Mouse (Mus musculus): ENCODE measurements around the gene Adgrb3. TPM values are rescaled to one million over a fixed set of nuclear protein-coding genes. Genes with fewer than 3 reads are reported as not detected.
"Not testable (repeated sequence)": the region's sequence is repeated elsewhere in the genome, so short reads cannot be mapped to it uniquely, and the experiment has no call there.

Gene Adgrb3
- polyA plus RNA-seq, 1 experiment from 2014 or later, result 0.58 TPM

DNA sequence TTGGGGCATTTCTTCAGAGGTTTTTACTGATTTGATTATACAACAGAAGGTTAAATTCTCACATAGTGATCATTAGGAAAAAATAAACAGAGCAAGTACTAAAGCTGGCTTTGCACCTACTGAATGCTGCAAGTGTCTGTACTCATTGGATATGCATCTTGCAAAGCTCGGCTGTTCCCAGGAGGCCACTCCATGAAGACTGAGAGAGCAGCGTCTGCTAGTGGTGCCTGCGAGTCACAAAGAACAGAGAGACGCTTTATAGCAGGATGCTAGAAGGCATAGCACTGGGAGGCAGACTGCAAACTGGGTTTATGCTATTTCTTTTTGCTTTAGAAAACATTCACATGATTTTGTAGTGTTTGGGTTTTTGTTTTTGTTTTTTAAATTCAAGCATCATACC, 325.2 kb downstream of the Adgrb3 start:
- H3K4me2 ChIP-seq (ENCODE audit: low read length), result no peak overlapping the region
- no peak for ATAC-seq (ENCODE audit: insufficient number of reproducible peaks, insufficient read depth, low FRiP score, low read depth)
- no peak overlapping the region for H3K4me3 ChIP-seq (ENCODE audit: control insufficient read depth in 1 of 2, insufficient read depth in 1 of 2, low read depth in 1 of 2, low read length in 2 of 2)
- WGBS, result 25% methylated on average over 4 of the region's 4 CpGs
- H3K4me1 ChIP-seq (ENCODE audit: control insufficient read depth in 2 of 2, insufficient read depth in 2 of 2, low read length in 2 of 2), result no peaks in the 10 kb centered on the region
- H3K9ac ChIP-seq (ENCODE audit: low read length), result no peak overlapping the region
- no peaks in the 10 kb centered on the region for H3K9me3 ChIP-seq (ENCODE audit: control insufficient read depth, low read length)
- H3K27ac ChIP-seq (replicated peaks in 1 of 2; ENCODE audit: control insufficient read depth in 1 of 2, insufficient read depth in 1 of 2, low read depth in 2 of 2, low read length in 2 of 2), result no peak overlapping the region
- H3K36me3 ChIP-seq (ENCODE audit: control insufficient read depth, insufficient read depth, low read length), result no peaks in the 10 kb centered on the region
- no peaks in the 10 kb centered on the region for H3K27me3 ChIP-seq (ENCODE audit: control insufficient read depth, insufficient read depth, low read length)

DNA sequence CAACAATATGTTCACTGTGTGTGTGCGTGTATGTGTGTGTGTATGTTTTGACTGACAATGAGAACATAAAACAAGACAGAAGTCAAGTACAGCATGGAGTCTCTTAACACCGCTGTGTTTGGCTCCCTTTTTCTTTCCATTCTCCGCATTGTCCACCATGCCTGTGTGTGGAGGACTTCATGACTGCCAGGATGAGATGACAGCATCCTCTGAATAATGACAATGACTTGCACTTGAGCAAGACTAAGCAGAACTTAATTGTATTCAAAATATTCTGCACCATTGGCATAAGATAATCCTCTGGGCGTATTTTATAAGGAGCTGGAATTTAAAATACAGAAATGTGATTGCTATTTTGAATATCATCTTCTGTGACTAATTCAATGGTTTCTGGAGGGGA, 326.0 kb downstream of the Adgrb3 start:
- Histone ChIP-seq H3K36me3 (ENCODE audit: control insufficient read depth, insufficient read depth, low read length) (no peaks in the 10 kb centered on the region), H3K4me1 (ENCODE audit: control insufficient read depth in 2 of 2, insufficient read depth in 2 of 2, low read length in 2 of 2) (no peaks in the 10 kb centered on the region), H3K9ac (ENCODE audit: low read length) (no peak overlapping the region), H3K9me3 (ENCODE audit: control insufficient read depth, low read length) (no peaks in the 10 kb centered on the region), H3K27ac (replicated peaks in 1 of 2; ENCODE audit: control insufficient read depth in 1 of 2, insufficient read depth in 1 of 2, low read depth in 2 of 2, low read length in 2 of 2) (no peak overlapping the region), H3K4me3 (ENCODE audit: control insufficient read depth in 1 of 2, insufficient read depth in 1 of 2, low read depth in 1 of 2, low read length in 2 of 2) (no peak overlapping the region), H3K27me3 (ENCODE audit: control insufficient read depth, insufficient read depth, low read length) (no peaks in the 10 kb centered on the region), H3K4me2 (ENCODE audit: low read length) (no peak overlapping the region)
- no peak for ATAC-seq (ENCODE audit: insufficient number of reproducible peaks, insufficient read depth, low FRiP score, low read depth)
- 80% methylated on average over 4 of the region's 4 CpGs for WGBS

- Histone ChIP-seq H3K9me3 (ENCODE audit: control insufficient read depth, low read length) (no peaks in the 10 kb centered on the region), H3K9ac (ENCODE audit: low read length) (no peak overlapping the region), H3K4me1 (ENCODE audit: control insufficient read depth in 2 of 2, insufficient read depth in 2 of 2, low read length in 2 of 2) (no peaks in the 10 kb centered on the region), H3K36me3 (ENCODE audit: control insufficient read depth, insufficient read depth, low read length) (no peaks in the 10 kb centered on the region), H3K4me3 (ENCODE audit: control insufficient read depth in 1 of 2, insufficient read depth in 1 of 2, low read depth in 1 of 2, low read length in 2 of 2) (no peak overlapping the region), H3K4me2 (ENCODE audit: low read length) (no peak overlapping the region), H3K27ac (replicated peaks in 1 of 2; ENCODE audit: control insufficient read depth in 1 of 2, insufficient read depth in 1 of 2, low read depth in 2 of 2, low read length in 2 of 2) (no peak overlapping the region), H3K27me3 (ENCODE audit: control insufficient read depth, insufficient read depth, low read length) (no peaks in the 10 kb centered on the region)
- 68% methylated on average over 3 of the region's 3 CpGs for WGBS
- no peak for ATAC-seq (ENCODE audit: insufficient number of reproducible peaks, insufficient read depth, low FRiP score, low read depth)
Observed at GRCm38 (mm10) chr1:25495202-25495914, 334.1 kb downstream of the Adgrb3 start.

DNA sequence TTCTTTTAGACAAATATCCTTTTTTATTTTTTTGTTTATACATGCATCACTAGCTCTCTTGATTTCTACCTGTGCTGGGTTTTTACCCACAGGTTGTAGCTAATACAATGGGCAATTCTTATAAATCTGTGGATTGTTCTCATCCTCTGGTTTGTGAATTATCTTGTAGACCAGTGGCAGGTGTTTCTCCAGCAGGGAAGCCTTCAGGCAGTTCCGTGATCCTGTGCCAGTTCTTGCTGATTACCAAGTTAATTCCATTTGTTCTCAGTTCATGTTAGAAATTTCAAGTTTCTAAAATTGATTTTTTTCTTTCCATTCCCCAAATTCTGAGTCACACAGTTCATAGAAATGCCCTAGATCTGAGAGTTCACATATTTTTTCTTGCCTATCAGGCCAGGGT, 338.0 kb downstream of the Adgrb3 start:
- H3K36me3 ChIP-seq (ENCODE audit: control insufficient read depth, insufficient read depth, low read length), result no peaks in the 10 kb centered on the region
- 66% methylated on average over 1 of the region's 1 CpGs for WGBS
- no peak for ATAC-seq (ENCODE audit: insufficient number of reproducible peaks, insufficient read depth, low FRiP score, low read depth)

DNA sequence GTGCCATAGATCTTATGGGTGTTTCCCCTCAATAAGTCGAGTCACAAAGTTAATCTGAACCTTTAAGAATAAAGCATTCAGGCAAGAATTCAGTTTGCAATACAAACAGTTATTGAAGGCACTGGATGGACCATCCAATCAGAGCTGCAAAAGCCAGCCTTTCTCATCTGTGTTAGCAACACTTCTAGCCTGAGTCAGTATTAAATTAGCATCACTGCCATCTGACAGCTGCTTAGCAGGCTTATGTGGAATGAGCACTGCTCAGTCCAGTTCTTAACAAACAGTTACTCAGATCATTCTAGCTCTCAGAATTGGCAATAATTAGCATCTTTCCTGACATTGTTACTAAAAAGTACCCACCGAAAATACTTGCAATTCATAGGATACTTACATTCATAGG, 339.3 kb downstream of the Adgrb3 start:
- WGBS, result 65% methylated on average over 2 of the region's 2 CpGs
- no peak overlapping the region for H3K4me2 ChIP-seq (ENCODE audit: low read length)
- H3K4me1 ChIP-seq (ENCODE audit: control insufficient read depth in 2 of 2, insufficient read depth in 2 of 2, low read length in 2 of 2), result no peaks in the 10 kb centered on the region
- no peak for ATAC-seq (ENCODE audit: insufficient number of reproducible peaks, insufficient read depth, low FRiP score, low read depth)
- H3K9me3 ChIP-seq (ENCODE audit: control insufficient read depth, low read length), result no peaks in the 10 kb centered on the region
- no peak overlapping the region for H3K9ac ChIP-seq (ENCODE audit: low read length)
- H3K4me3 ChIP-seq (ENCODE audit: control insufficient read depth in 1 of 2, insufficient read depth in 1 of 2, low read depth in 1 of 2, low read length in 2 of 2), result no peak overlapping the region
- H3K27ac ChIP-seq (replicated peaks in 1 of 2; ENCODE audit: control insufficient read depth in 1 of 2, insufficient read depth in 1 of 2, low read depth in 2 of 2, low read length in 2 of 2), result no peak overlapping the region
- H3K27me3 ChIP-seq (ENCODE audit: control insufficient read depth, insufficient read depth, low read length), result no peaks in the 10 kb centered on the region
- H3K36me3 ChIP-seq (ENCODE audit: control insufficient read depth, insufficient read depth, low read length), result no peaks in the 10 kb centered on the region

More for the DNA sequence above, 338.0 kb downstream of the Adgrb3 start:
- H3K9me3 ChIP-seq (ENCODE audit: control insufficient read depth, low read length), result no peaks in the 10 kb centered on the region
- H3K4me3 ChIP-seq (ENCODE audit: control insufficient read depth in 1 of 2, insufficient read depth in 1 of 2, low read depth in 1 of 2, low read length in 2 of 2), result no peak overlapping the region
- no peak overlapping the region for H3K4me2 ChIP-seq (ENCODE audit: low read length)
- H3K27me3 ChIP-seq (ENCODE audit: control insufficient read depth, insufficient read depth, low read length), result no peaks in the 10 kb centered on the region
- no peak overlapping the region for H3K27ac ChIP-seq (replicated peaks in 1 of 2; ENCODE audit: control insufficient read depth in 1 of 2, insufficient read depth in 1 of 2, low read depth in 2 of 2, low read length in 2 of 2)
- H3K9ac ChIP-seq (ENCODE audit: low read length), result no peak overlapping the region
- H3K4me1 ChIP-seq (ENCODE audit: control insufficient read depth in 2 of 2, insufficient read depth in 2 of 2, low read length in 2 of 2), result no peaks in the 10 kb centered on the region

- Histone ChIP-seq H3K27me3 (ENCODE audit: control insufficient read depth, insufficient read depth, low read length) (no peaks in the 10 kb centered on the region), H3K4me1 (ENCODE audit: control insufficient read depth in 2 of 2, insufficient read depth in 2 of 2, low read length in 2 of 2) (no peaks in the 10 kb centered on the region), H3K4me2 (ENCODE audit: low read length) (no peak overlapping the region), H3K4me3 (ENCODE audit: control insufficient read depth in 1 of 2, insufficient read depth in 1 of 2, low read depth in 1 of 2, low read length in 2 of 2) (no peak overlapping the region), H3K36me3 (ENCODE audit: control insufficient read depth, insufficient read depth, low read length) (no peaks in the 10 kb centered on the region), H3K9me3 (ENCODE audit: control insufficient read depth, low read length) (no peaks in the 10 kb centered on the region), H3K27ac (replicated peaks in 1 of 2; ENCODE audit: control insufficient read depth in 1 of 2, insufficient read depth in 1 of 2, low read depth in 2 of 2, low read length in 2 of 2) (no peak overlapping the region), H3K9ac (ENCODE audit: low read length) (no peak overlapping the region)
- WGBS, result 79% methylated on average over 3 of the region's 3 CpGs
- ATAC-seq (ENCODE audit: insufficient number of reproducible peaks, insufficient read depth, low FRiP score, low read depth), result no peak
Observed at GRCm38 (mm10) chr1:25475699-25476098, 353.8 kb downstream of the Adgrb3 start.

GRCm38 (mm10) chr1:25474469-25474868, 355.0 kb downstream of the Adgrb3 start:
- Histone ChIP-seq H3K4me3 (ENCODE audit: control insufficient read depth in 1 of 2, insufficient read depth in 1 of 2, low read depth in 1 of 2, low read length in 2 of 2) (no peak overlapping the region), H3K4me1 (ENCODE audit: control insufficient read depth in 2 of 2, insufficient read depth in 2 of 2, low read length in 2 of 2) (no peaks in the 10 kb centered on the region), H3K27ac (replicated peaks in 1 of 2; ENCODE audit: control insufficient read depth in 1 of 2, insufficient read depth in 1 of 2, low read depth in 2 of 2, low read length in 2 of 2) (no peak overlapping the region), H3K4me2 (ENCODE audit: low read length) (no peak overlapping the region), H3K27me3 (ENCODE audit: control insufficient read depth, insufficient read depth, low read length) (no peaks in the 10 kb centered on the region), H3K9ac (ENCODE audit: low read length) (no peak overlapping the region), H3K36me3 (ENCODE audit: control insufficient read depth, insufficient read depth, low read length) (no peaks in the 10 kb centered on the region), H3K9me3 (ENCODE audit: control insufficient read depth, low read length) (no peaks in the 10 kb centered on the region)
- no peak for ATAC-seq (ENCODE audit: insufficient number of reproducible peaks, insufficient read depth, low FRiP score, low read depth)
- 72% methylated on average over 11 of the region's 11 CpGs for WGBS

- not testable (repeated sequence) for ATAC-seq (ENCODE audit: insufficient number of reproducible peaks, insufficient read depth, low FRiP score, low read depth); H3K4me1 ChIP-seq (ENCODE audit: control insufficient read depth in 2 of 2, insufficient read depth in 2 of 2, low read length in 2 of 2); H3K4me2 ChIP-seq (ENCODE audit: low read length); H3K9ac ChIP-seq (ENCODE audit: low read length); H3K27me3 ChIP-seq (ENCODE audit: control insufficient read depth, insufficient read depth, low read length); H3K27ac ChIP-seq (replicated peaks in 1 of 2; ENCODE audit: control insufficient read depth in 1 of 2, insufficient read depth in 1 of 2, low read depth in 2 of 2, low read length in 2 of 2); H3K36me3 ChIP-seq (ENCODE audit: control insufficient read depth, insufficient read depth, low read length); H3K9me3 ChIP-seq (ENCODE audit: control insufficient read depth, low read length); H3K4me3 ChIP-seq (ENCODE audit: control insufficient read depth in 1 of 2, insufficient read depth in 1 of 2, low read depth in 1 of 2, low read length in 2 of 2)
- WGBS, result 45% methylated on average over 2 of the region's 2 CpGs
Observed at GRCm38 (mm10) chr1:25471612-25472011, 357.9 kb downstream of the Adgrb3 start.
